Mouse (Mus musculus): ENCODE data around the gene Zfyve28. TPM values are rescaled to one million over a fixed set of nuclear protein-coding genes. Genes with fewer than 3 reads are reported as not detected.

Zfyve28 gene
- polyA plus RNA-seq, 1 experiment from 2014 or later = 4.5 TPM

DNA sequence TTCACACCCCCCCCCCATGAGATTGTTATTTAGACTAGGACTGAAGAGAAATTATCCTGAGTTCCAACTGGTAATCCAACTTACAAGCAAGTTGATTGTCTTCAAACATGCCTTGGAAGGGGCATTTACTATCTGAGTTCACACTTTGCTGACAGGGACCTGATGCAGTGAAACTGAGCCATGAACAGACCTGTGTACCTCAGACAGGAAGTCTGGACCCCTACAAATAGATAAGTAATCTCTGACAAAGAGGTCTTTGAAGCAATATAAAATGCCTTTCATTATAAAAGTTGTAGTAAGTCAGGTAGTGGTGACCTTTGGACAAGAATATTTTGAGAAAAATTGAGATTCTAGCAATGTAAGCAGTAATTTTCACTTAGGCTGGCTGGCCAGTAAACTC, 139.8 kb downstream of the Zfyve28 start:
- ATAC-seq (ENCODE audit: low read depth) = no peak
- no peaks in the 10 kb centered on the region for H3K4me1 ChIP-seq (ENCODE audit: control insufficient read depth, insufficient read depth, low read length)
- H3K27me3 ChIP-seq (ENCODE audit: control insufficient read depth, insufficient read depth, low read length) = no peaks in the 10 kb centered on the region
- no peak overlapping the region for H3K27ac ChIP-seq (ENCODE audit: low read depth, low read length)
- no peaks in the 10 kb centered on the region for H3K9me3 ChIP-seq (ENCODE audit: control insufficient read depth, low read length)
- H3K36me3 ChIP-seq (ENCODE audit: control insufficient read depth, insufficient read depth, low read length) = no peaks in the 10 kb centered on the region
- no peak overlapping the region for H3K4me2 ChIP-seq (ENCODE audit: low read depth, low read length)
- H3K9ac ChIP-seq (replicated peaks; ENCODE audit: low read depth, low read length) = no peak overlapping the region
- no peak overlapping the region for H3K4me3 ChIP-seq (ENCODE audit: low read depth, low read length)

DNA sequence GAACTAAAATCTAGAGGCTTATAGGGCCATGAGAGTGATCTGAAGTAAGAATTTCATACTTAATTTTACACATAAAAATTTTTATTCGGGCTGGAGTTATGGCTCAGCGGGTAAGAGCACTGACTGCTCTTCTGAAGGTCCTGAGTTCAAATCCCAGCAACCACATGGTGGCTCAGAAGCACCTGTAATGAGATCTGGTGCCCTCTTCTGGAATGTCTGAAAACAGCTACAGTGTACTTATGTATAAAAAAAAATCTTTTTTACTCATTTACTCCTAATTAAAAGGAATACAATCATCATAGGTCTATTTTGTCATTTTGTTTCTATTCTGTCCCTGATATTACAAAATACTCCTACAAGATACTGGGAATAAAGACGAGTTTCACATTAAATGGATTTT, 140.7 kb downstream of the Zfyve28 start:
- Histone ChIP-seq H3K4me2 (ENCODE audit: low read depth, low read length) (no peak overlapping the region), H3K9ac (replicated peaks; ENCODE audit: low read depth, low read length) (no peak overlapping the region), H3K36me3 (ENCODE audit: control insufficient read depth, insufficient read depth, low read length) (no peaks in the 10 kb centered on the region), H3K4me3 (ENCODE audit: low read depth, low read length) (no peak overlapping the region), H3K9me3 (ENCODE audit: control insufficient read depth, low read length) (no peaks in the 10 kb centered on the region), H3K27me3 (ENCODE audit: control insufficient read depth, insufficient read depth, low read length) (no peaks in the 10 kb centered on the region), H3K4me1 (ENCODE audit: control insufficient read depth, insufficient read depth, low read length) (no peaks in the 10 kb centered on the region), H3K27ac (ENCODE audit: low read depth, low read length) (no peak overlapping the region)
- 89% methylated on average over 3 of the region's 3 CpGs for WGBS
- no peak for ATAC-seq (ENCODE audit: low read depth)

Other genes with a start within 250 kb of the Zfyve28 start
- 0.26 and 0.74 TPM in 2 replicates for gene Poln, start 119.0 kb downstream of the Zfyve28 start, polyA plus RNA-seq (2014; fragmentation: Nextera tagmentation; extraction: Ambion mirVana)
- 12.3 and 12.7 TPM in 2 replicates for gene Haus3, start 118.9 kb downstream of the Zfyve28 start, polyA plus RNA-seq (2014; fragmentation: Nextera tagmentation; extraction: Ambion mirVana)
- 26.7 and 36.2 TPM in 2 replicates for gene Mxd4, start 100.7 kb downstream of the Zfyve28 start, polyA plus RNA-seq (2014; fragmentation: Nextera tagmentation; extraction: Ambion mirVana)
- gene Cfap99, start 151 bp upstream of the Zfyve28 start, polyA plus RNA-seq (2014; fragmentation: Nextera tagmentation; extraction: Ambion mirVana) = 0.09 and 0.12 TPM in 2 replicates
- gene Rnf4, start 47.8 kb upstream of the Zfyve28 start, polyA plus RNA-seq (2014; fragmentation: Nextera tagmentation; extraction: Ambion mirVana) = 142 and 146 TPM in 2 replicates
- gene Fam193a, start 81.5 kb upstream of the Zfyve28 start, polyA plus RNA-seq (2014; fragmentation: Nextera tagmentation; extraction: Ambion mirVana) = 20.5 and 24.1 TPM in 2 replicates
- gene Tnip2, start 225.5 kb upstream of the Zfyve28 start, polyA plus RNA-seq (2014; fragmentation: Nextera tagmentation; extraction: Ambion mirVana) = 11.4 TPM in 2 replicates
- 20.6 and 29.8 TPM in 2 replicates for gene Sh3bp2, start 237.4 kb upstream of the Zfyve28 start, polyA plus RNA-seq (2014; fragmentation: Nextera tagmentation; extraction: Ambion mirVana)